Mouse (Mus musculus) brown adipose tissue, adult 24 weeks (tissue): ENCODE measurements around the gene Gnb2. TPM values are rescaled to one million over a fixed set of nuclear protein-coding genes. Genes with fewer than 3 reads are reported as not detected.

Experiments
- H3K27ac ChIP-seq: fragments of 200-500 bp; replicated peaks from 2 replicates; pipeline ENCODE4 v1.5.1; 2012; ENCODE audit warnings: low read depth, mild to moderate bottlenecking, low read length
- H3K4me1 ChIP-seq: fragments of 200-500 bp; 2 replicates; pipeline ENCODE4 v1.6.1; 2012; ENCODE audit warnings: low read length, mixed read lengths; ENCODE audit not compliant: control insufficient read depth, insufficient read depth, insufficient read length
- H3K4me3 ChIP-seq: fragments of 200-500 bp; 2 replicates; pipeline ENCODE4 v1.5.1; 2012; ENCODE audit warnings: low read depth, mild to moderate bottlenecking, low read length, moderate library complexity; ENCODE audit not compliant: insufficient read depth
- polyA plus RNA-seq: library from polyadenylated mRNA; stranded (reverse); fragments of >200 nt; gene quantifications from 2 replicates; pipeline ENCODE4 v1.2.4, GENCODE M21; 2012; ENCODE audit not compliant: missing spikeins, insufficient read depth, insufficient read length

Gnb2 gene
- polyA plus RNA-seq, 1 experiment = 285 TPM

DNA sequence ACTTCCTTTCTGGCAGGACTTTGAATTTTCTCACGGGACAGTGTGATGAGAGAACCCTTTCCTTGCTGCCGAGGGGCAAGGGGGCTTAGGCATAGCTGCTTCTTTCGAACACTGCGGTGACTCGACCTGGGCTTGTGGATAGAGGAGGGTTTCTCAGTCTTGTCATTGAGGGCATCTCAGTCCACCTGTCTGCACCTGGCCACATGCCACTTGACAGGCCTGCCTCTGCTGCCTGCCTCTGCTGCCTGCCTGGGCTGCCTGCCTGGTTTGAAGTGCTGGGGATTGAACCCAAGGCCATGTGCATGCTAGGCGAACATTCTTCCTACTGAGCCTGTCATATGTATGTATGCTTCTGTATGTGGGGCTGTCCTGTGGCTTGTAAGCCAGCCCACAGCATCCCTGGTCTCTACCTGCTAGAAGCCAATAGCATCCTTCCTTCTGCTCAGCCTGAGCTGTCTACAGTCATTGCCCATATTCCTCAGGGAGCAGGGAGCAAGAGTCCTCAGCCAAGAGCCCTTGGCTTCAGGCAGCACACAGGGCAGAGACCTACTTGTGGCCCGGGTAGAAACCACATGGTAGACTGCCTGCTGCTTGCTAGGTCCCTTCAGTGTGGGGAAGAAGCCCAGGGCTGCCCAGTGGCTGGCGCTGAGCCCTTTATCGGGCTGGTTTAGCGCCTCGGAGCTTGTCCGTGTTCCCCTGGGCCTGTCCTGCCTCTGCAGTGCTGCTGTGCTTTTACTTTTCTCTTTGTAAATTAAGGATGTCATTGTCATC is 19.2 kb downstream of the Gnb2 start:
- peaks cover 12% of the 10 kb centered on the region for H3K4me1 ChIP-seq
- H3K27ac ChIP-seq = no peak overlapping the region
- H3K4me3 ChIP-seq = no peak overlapping the region

- Histone ChIP-seq H3K4me1 (peaks cover 12% of the 10 kb centered on the region), H3K27ac (no peak overlapping the region), H3K4me3 (no peak overlapping the region)
Measured at GRCm38 (mm10) chr5:137512847-137513794, 20.2 kb downstream of the Gnb2 start.

GRCm38 (mm10) chr5:137511706-137512105 is 21.6 kb downstream of the Gnb2 start:
- H3K4me1 ChIP-seq = peaks cover 12% of the 10 kb centered on the region
- peak overlapping the region; percentile 73 for H3K4me3 ChIP-seq
- H3K27ac ChIP-seq = no peak overlapping the region

DNA sequence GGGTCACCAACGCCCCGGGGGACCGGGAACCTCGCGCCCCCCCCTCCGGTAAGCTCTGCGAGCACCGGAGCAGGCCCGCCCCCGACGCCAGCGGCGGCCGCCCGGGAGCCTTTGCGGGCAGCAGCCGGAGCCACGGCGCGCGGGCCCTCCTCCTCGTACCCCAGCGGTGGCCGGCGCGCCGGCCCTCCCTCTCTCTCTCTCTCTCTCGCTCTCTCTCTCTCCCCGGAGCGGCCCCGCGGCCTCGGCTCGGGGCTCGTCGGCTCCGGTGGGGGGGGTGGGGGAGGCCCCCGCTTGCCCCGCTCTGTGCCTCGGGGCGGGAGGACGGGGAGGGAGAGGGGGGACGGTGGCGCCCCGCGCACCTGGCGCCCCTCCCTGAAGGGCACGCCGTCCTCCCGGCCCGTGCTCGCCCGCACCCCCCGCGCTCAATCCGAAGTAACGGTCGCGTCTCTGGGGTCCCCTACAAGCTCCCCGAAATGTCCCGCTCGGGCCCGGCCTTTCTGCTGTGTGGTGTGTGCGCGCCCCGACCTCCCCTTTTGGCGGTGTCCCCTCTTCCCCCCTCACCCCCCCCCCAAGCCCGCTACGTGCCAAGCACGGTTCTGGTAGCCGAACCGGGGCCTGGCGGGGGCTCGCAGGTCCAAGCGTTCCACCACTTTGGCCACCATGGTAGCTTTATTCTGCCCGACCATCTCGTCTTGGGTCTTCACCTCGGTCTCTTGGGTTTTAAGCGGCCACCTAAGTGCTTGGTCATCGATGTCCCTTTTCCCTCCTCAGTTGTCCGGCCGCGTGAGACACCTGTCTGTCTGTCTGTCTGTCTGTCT is 22.5 kb downstream of the Gnb2 start:
- H3K27ac ChIP-seq = no peak overlapping the region

GRCm38 (mm10) chr5:137510014-137510501 is 23.3 kb downstream of the Gnb2 start:
- Histone ChIP-seq H3K4me1 (peaks cover 12% of the 10 kb centered on the region), H3K4me3 (peak overlapping the region; percentile 73), H3K27ac (0 out of 2 replicates have a peak overlapping the region, but pooled peaks have one; percentile 1)

More for the DNA sequence above, 22.5 kb downstream of the Gnb2 start:
- peak overlapping the region; percentile 73 for H3K4me3 ChIP-seq
- peaks cover 12% of the 10 kb centered on the region for H3K4me1 ChIP-seq

DNA sequence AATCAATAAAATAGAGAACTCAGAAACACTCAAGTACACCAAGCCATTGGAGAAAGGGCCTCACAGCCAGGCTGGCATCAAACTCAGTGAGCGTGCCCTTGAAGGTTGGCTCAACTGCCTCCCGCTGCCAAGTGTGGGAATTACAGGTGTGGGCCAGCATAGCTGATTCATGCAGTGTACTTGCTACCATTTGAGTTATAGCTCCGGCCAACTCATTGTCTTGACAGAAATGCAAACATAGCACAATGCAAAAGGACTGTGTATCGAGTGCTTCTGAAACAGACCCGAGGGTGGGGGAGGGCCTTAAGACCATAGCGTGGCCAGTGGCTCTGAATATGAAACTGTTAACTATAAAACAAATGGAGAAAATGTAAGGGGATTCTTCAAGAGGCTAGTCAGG is 29.3 kb downstream of the Gnb2 start:
- no peaks in the 10 kb centered on the region; the same call in 1 of the 2 replicates for H3K4me1 ChIP-seq
- no peak overlapping the region for H3K27ac ChIP-seq
- H3K4me3 ChIP-seq = no peak overlapping the region

- Histone ChIP-seq H3K4me3 (peak overlapping the region; percentile 69), H3K4me1 (no peaks in the 10 kb centered on the region; the same call in 1 of the 2 replicates), H3K27ac (peak overlapping the region; percentile 86)
Measured at GRCm38 (mm10) chr5:137502667-137503110, 30.6 kb downstream of the Gnb2 start.

GRCm38 (mm10) chr5:137501709-137502666 is 31.3 kb downstream of the Gnb2 start, which contains the start of gene Pop7:
TSS of gene Pop7 (minus strand) at chr5:137502518.
- H3K4me1 ChIP-seq = no peaks in the 10 kb centered on the region; the same call in 1 of the 2 replicates
- peak within 1 kb of the TSS; percentile 84 for H3K4me3 ChIP-seq
- H3K27ac ChIP-seq = peak within 1 kb of the TSS; percentile 99

DNA sequence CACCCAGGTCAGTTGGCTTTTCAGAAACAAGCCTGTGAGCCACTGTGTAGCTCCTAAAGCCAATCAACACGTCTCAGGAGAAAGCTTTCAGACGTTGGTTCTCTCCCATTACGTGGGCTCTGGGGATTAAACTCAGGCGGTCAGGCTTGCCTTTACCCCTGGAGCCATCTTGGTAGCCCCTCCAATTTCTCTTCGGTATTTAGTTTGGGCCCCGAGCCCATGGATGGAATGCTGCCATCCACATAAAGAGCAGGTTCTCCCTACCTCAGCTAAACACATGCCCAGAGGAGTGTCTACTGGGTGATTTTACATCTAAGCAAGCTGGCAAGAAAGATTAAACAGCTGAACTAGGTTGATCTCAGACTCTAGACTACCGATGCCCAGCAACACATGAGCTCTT is 33.1 kb downstream of the Gnb2 start:
- Histone ChIP-seq H3K27ac (no peak overlapping the region), H3K4me1 (no peaks in the 10 kb centered on the region; the same call in 1 of the 2 replicates), H3K4me3 (no peak overlapping the region)

GRCm38 (mm10) chr5:137493831-137494230 is 39.5 kb downstream of the Gnb2 start:
- H3K4me1 ChIP-seq = no peaks in the 10 kb centered on the region
- no peak overlapping the region for H3K27ac ChIP-seq
- no peak overlapping the region for H3K4me3 ChIP-seq

- no peak overlapping the region for H3K27ac ChIP-seq
- H3K4me1 ChIP-seq = no peaks in the 10 kb centered on the region
- no peak overlapping the region for H3K4me3 ChIP-seq
Measured at GRCm38 (mm10) chr5:137491559-137491958, 41.8 kb downstream of the Gnb2 start.

- no peak overlapping the region for H3K4me3 ChIP-seq
- no peak overlapping the region for H3K27ac ChIP-seq
- H3K4me1 ChIP-seq = no peaks in the 10 kb centered on the region
Measured at GRCm38 (mm10) chr5:137487616-137488015, 45.7 kb downstream of the Gnb2 start.

DNA sequence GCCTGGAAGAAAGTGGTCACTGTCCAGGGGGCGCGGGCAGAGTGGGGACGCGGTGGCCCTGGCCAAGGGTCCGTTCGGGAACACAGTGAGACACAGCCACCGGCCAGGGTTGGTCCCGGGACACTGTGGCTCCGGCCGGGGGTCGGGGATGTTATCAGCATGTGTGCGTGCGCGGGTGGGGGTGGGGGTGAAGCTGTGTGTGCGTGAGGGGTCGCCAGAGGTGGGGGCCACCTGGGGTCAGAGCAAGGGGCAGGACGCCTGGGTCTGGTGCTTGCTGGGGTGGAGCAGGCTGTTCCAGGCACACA is 47.5 kb downstream of the Gnb2 start:
- H3K4me3 ChIP-seq = no peak overlapping the region
- no peaks in the 10 kb centered on the region for H3K4me1 ChIP-seq
- H3K27ac ChIP-seq = no peak overlapping the region
